ENCODE assay signal across 9 mouse cellular contexts in the genomic region with DNA sequence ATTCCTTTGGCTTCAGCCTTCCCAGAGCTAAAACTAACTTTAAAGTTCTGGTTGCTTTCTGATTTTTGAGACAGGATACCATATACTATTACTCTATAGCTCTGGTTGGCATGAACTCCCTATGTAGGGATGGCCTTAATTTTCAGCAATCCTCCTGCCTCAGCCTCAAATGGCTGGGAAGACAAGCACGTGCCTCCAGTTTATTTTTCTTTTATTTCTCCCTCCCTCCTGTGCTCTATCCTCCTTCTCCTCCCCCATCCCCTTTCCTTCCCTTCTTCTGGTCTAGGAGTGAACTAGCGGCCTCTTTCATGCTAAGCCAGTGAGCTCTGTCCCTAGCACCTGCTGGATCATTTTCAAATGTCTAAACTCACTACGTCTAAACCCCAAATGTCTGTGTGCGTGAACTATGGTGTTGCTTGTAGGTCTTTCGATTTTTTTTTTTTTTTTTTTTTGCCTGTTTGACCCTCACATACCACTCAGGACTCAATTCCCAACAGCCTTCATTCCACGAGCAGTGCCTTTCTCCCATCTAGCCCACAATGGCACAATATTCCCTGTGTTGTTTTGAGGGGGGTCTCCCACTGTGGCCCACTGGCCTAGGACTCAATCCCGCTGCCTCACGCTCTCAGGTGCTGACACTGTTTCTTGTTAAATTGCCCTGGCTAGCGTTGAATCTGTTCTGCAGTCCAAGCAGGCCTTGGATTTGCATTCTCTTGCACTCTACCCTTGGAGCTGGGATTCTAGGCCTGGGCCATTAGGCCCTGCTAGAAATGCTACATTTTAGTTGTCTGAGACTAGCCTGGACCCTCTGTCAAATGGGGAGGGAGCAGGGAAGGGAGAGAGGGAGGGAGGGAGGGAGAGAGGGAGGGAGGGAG. TPM values are rescaled to one million over a fixed set of nuclear protein-coding genes. Genes with fewer than 3 reads are reported as not detected.
DNase-seq lines count a peak whose midpoint lies in the region; ATAC-seq and TF ChIP-seq lines count a peak whose summit lies in the region.
"Had no signal": no experiment of that assay in that cellular context is flagged by ENCODE, and none has a peak within 500 bp of the region (broad histone marks: within the 10 kb centered on the region; RNA-seq: fewer than 3 reads in every experiment).

No protein-coding gene starts in this region.

- peak overlapping the region; percentile 68; the same call in 1 of the 2 replicates for H3K27ac ChIP-seq in left cerebral cortex, adult 2 months
- peak overlapping the region; percentile 88 for H3K27ac ChIP-seq in embryonic facial prominence, embryonic 13.5 days
- peak overlapping the region; percentile 73; the same call in 1 of the 2 replicates for H3K27ac ChIP-seq in intestine, embryonic 14.5 days (ENCODE audit: low read depth)
- H3K27ac ChIP-seq in neural tube, embryonic 13.5 days (replicated peaks), result no peak overlapping the region

- peaks cover 42% of the 10 kb centered on the region for H3K4me1 ChIP-seq in embryonic facial prominence, embryonic 13.5 days
- H3K4me1 ChIP-seq in intestine, embryonic 14.5 days (replicated peaks; ENCODE audit: control insufficient read depth, insufficient read depth, low read length), result peaks cover 15% of the 10 kb centered on the region
- H3K4me1 ChIP-seq in neural tube, embryonic 13.5 days (replicated peaks), result peaks cover 38% of the 10 kb centered on the region

- H3K27me3 ChIP-seq in embryonic facial prominence, embryonic 13.5 days, result no peaks in the 10 kb centered on the region
- no peaks in the 10 kb centered on the region for H3K27me3 ChIP-seq in intestine, embryonic 14.5 days (replicated peaks; ENCODE audit: control insufficient read depth, insufficient read depth, low read length)
- peaks cover 4% of the 10 kb centered on the region; the same call in 1 of the 2 replicates for H3K27me3 ChIP-seq in neural tube, embryonic 13.5 days

- ATAC-seq in embryonic facial prominence, embryonic 13.5 days (ENCODE audit: insufficient number of reproducible peaks, insufficient read depth, low FRiP score, low TSS enrichment, low read depth), result no peak
- ATAC-seq in intestine, embryonic 14.5 days (replicated peaks; ENCODE audit: low FRiP score, low TSS enrichment, low read depth), result no peak
- no peak for ATAC-seq in neural tube, embryonic 13.5 days (ENCODE audit: low read depth)
- ATAC-seq in CD4-positive, CD25-positive, alpha-beta regulatory T cell, adult 4 months, result no peak

- no peak for TF ChIP-seq CTCF in left cerebral cortex, adult 2 months (IDR thresholded peaks at IDR 0.05)

- no peak for DNase-seq in left cerebral cortex, adult 2 months (ENCODE audit: extremely low spot score in 1 of 2, low spot score in 2 of 2)
- DNase-seq in left cerebral cortex, adult 11 months (ENCODE audit: low spot score), result no peak
- DNase-seq in intestine, embryonic 14.5 days (ENCODE audit: low spot score), result no peak
- no peak for DNase-seq in testis, postnatal 10 days (ENCODE audit: low spot score)
- DNase-seq in yolk sac, embryonic 10.5 days (ENCODE audit: low spot score), result no peak
- DNase-seq: left cerebral cortex, postnatal 4 days had no signal

- intact Hi-C loops in left cerebral cortex, adult 2 months (cut with DNase I), result loop anchor here (5.0 kb wide), 1 partner anchor 173 kb away; a partner anchor contains a TSS

- peak overlapping the region; percentile 84 for H3K4me2 ChIP-seq in embryonic facial prominence, embryonic 13.5 days
- peak overlapping the region; percentile 80 for H3K4me2 ChIP-seq in intestine, embryonic 14.5 days (ENCODE audit: low read length)
- peak overlapping the region; percentile 91 for H3K4me2 ChIP-seq in neural tube, embryonic 13.5 days

- 43% methylated on average over 9 of the region's 9 CpGs for WGBS in embryonic facial prominence, embryonic 13.5 days
- WGBS in intestine, embryonic 14.5 days, result 56% methylated on average over 9 of the region's 9 CpGs
- WGBS in neural tube, embryonic 13.5 days, result 58% methylated on average over 9 of the region's 9 CpGs

- H3K9me3 ChIP-seq in embryonic facial prominence, embryonic 13.5 days, result no peaks in the 10 kb centered on the region
- H3K9me3 ChIP-seq in intestine, embryonic 14.5 days (ENCODE audit: control insufficient read depth, low read length), result no peaks in the 10 kb centered on the region
- no peaks in the 10 kb centered on the region for H3K9me3 ChIP-seq in neural tube, embryonic 13.5 days

- H3K36me3 ChIP-seq in embryonic facial prominence, embryonic 13.5 days, result no peaks in the 10 kb centered on the region
- no peaks in the 10 kb centered on the region for H3K36me3 ChIP-seq in intestine, embryonic 14.5 days (ENCODE audit: control insufficient read depth, insufficient read depth, low read length)
- H3K36me3 ChIP-seq in neural tube, embryonic 13.5 days, result no peaks in the 10 kb centered on the region

- peak overlapping the region; percentile 56 for H3K4me3 ChIP-seq in left cerebral cortex, adult 2 months
- H3K4me3 ChIP-seq in embryonic facial prominence, embryonic 13.5 days, result peak overlapping the region; percentile 78
- H3K4me3 ChIP-seq in intestine, embryonic 14.5 days (ENCODE audit: low read depth, low read length), result peak overlapping the region; percentile 93
- H3K4me3 ChIP-seq in neural tube, embryonic 13.5 days, result peak overlapping the region; percentile 74

- H3K9ac ChIP-seq in embryonic facial prominence, embryonic 13.5 days, result peak overlapping the region; percentile 77
- H3K9ac ChIP-seq in intestine, embryonic 14.5 days (ENCODE audit: low read length), result peak overlapping the region; percentile 67
- H3K9ac ChIP-seq in neural tube, embryonic 13.5 days, result peak overlapping the region; percentile 77

RNA-seq across cellular contexts. Expression of a gene that starts 5.0 kb away (rescaled TPM):
- 10 to 100 TPM; 31.1 to 33.8 TPM for total RNA-seq in left cerebral cortex, adult 2 months (2021)
- 8.9 and 10.3 TPM in 2 replicates for polyA plus RNA-seq in embryonic facial prominence, embryonic 13.5 days (2015; fragmentation: Nextera tagmentation; extraction: Ambion mirVana)
- polyA plus RNA-seq in intestine, embryonic 14.5 days (2014; fragmentation: Nextera tagmentation; extraction: Ambion mirVana), result 8.8 TPM in 2 replicates
- polyA plus RNA-seq in neural tube, embryonic 13.5 days (2015; fragmentation: Nextera tagmentation; extraction: Ambion mirVana), result 14.7 and 16.8 TPM in 2 replicates
- polyA plus RNA-seq in CD4-positive, CD25-positive, alpha-beta regulatory T cell, adult 4 months (2017; shearing (Covaris generic)), result 1 to 10 TPM; 1.0 to 1.4 TPM

RNA-seq across cellular contexts. Expression of a gene that starts 6.1 kb away (rescaled TPM):
- 10 to 100 TPM; 23.3 to 28.0 TPM for total RNA-seq in left cerebral cortex, adult 2 months (2021)
- polyA plus RNA-seq in embryonic facial prominence, embryonic 13.5 days (2015; fragmentation: Nextera tagmentation; extraction: Ambion mirVana), result 47.2 and 48.2 TPM in 2 replicates
- 50.1 and 58.9 TPM in 2 replicates for polyA plus RNA-seq in intestine, embryonic 14.5 days (2014; fragmentation: Nextera tagmentation; extraction: Ambion mirVana)
- 28.4 and 29.2 TPM in 2 replicates for polyA plus RNA-seq in neural tube, embryonic 13.5 days (2015; fragmentation: Nextera tagmentation; extraction: Ambion mirVana)
- polyA plus RNA-seq in CD4-positive, CD25-positive, alpha-beta regulatory T cell, adult 4 months (2017; shearing (Covaris generic)), result 1 to 10 TPM; 2.4 to 4.2 TPM

RNA-seq across cellular contexts. Expression of a gene that starts 19.0 kb away (rescaled TPM):
- total RNA-seq in left cerebral cortex, adult 2 months (2021), result under 1 TPM; 0.25 to 0.30 TPM
- polyA plus RNA-seq in embryonic facial prominence, embryonic 13.5 days (2015; fragmentation: Nextera tagmentation; extraction: Ambion mirVana), result 152 and 153 TPM in 2 replicates
- 150 and 170 TPM in 2 replicates for polyA plus RNA-seq in intestine, embryonic 14.5 days (2014; fragmentation: Nextera tagmentation; extraction: Ambion mirVana)
- 22.7 and 33.0 TPM in 2 replicates for polyA plus RNA-seq in neural tube, embryonic 13.5 days (2015; fragmentation: Nextera tagmentation; extraction: Ambion mirVana)
- polyA plus RNA-seq in CD4-positive, CD25-positive, alpha-beta regulatory T cell, adult 4 months (2017; shearing (Covaris generic)), result 10 to 100 TPM in 1 of 2 experiments, 1 to 10 TPM in 1; 9.0 to 17.8 TPM

RNA-seq across cellular contexts. Expression of a gene that starts 23.8 kb away (rescaled TPM):
- 1,000 to 10,000 TPM; 1,115 to 1,119 TPM for total RNA-seq in left cerebral cortex, adult 2 months (2021)
- 91.5 and 101 TPM in 2 replicates for polyA plus RNA-seq in embryonic facial prominence, embryonic 13.5 days (2015; fragmentation: Nextera tagmentation; extraction: Ambion mirVana)
- polyA plus RNA-seq in intestine, embryonic 14.5 days (2014; fragmentation: Nextera tagmentation; extraction: Ambion mirVana), result 76.7 TPM in 2 replicates
- polyA plus RNA-seq in neural tube, embryonic 13.5 days (2015; fragmentation: Nextera tagmentation; extraction: Ambion mirVana), result 268 and 282 TPM in 2 replicates
- 10 to 100 TPM; 26.0 to 35.9 TPM for polyA plus RNA-seq in CD4-positive, CD25-positive, alpha-beta regulatory T cell, adult 4 months (2017; shearing (Covaris generic))

RNA-seq across cellular contexts. Expression of a gene that starts 30.5 kb away (rescaled TPM):
- total RNA-seq in left cerebral cortex, adult 2 months (2021), result 100 to 1,000 TPM; 114 to 185 TPM
- 11.1 and 11.5 TPM in 2 replicates for polyA plus RNA-seq in embryonic facial prominence, embryonic 13.5 days (2015; fragmentation: Nextera tagmentation; extraction: Ambion mirVana)
- 10.5 and 13.4 TPM in 2 replicates for polyA plus RNA-seq in intestine, embryonic 14.5 days (2014; fragmentation: Nextera tagmentation; extraction: Ambion mirVana)
- 8.0 and 8.4 TPM in 2 replicates for polyA plus RNA-seq in neural tube, embryonic 13.5 days (2015; fragmentation: Nextera tagmentation; extraction: Ambion mirVana)
- polyA plus RNA-seq in CD4-positive, CD25-positive, alpha-beta regulatory T cell, adult 4 months (2017; shearing (Covaris generic)), result 1 to 10 TPM; 4.5 to 6.6 TPM
